Mouse (Mus musculus): ENCODE data around the gene Lrrn1.

The Lrrn1 gene

DNA sequence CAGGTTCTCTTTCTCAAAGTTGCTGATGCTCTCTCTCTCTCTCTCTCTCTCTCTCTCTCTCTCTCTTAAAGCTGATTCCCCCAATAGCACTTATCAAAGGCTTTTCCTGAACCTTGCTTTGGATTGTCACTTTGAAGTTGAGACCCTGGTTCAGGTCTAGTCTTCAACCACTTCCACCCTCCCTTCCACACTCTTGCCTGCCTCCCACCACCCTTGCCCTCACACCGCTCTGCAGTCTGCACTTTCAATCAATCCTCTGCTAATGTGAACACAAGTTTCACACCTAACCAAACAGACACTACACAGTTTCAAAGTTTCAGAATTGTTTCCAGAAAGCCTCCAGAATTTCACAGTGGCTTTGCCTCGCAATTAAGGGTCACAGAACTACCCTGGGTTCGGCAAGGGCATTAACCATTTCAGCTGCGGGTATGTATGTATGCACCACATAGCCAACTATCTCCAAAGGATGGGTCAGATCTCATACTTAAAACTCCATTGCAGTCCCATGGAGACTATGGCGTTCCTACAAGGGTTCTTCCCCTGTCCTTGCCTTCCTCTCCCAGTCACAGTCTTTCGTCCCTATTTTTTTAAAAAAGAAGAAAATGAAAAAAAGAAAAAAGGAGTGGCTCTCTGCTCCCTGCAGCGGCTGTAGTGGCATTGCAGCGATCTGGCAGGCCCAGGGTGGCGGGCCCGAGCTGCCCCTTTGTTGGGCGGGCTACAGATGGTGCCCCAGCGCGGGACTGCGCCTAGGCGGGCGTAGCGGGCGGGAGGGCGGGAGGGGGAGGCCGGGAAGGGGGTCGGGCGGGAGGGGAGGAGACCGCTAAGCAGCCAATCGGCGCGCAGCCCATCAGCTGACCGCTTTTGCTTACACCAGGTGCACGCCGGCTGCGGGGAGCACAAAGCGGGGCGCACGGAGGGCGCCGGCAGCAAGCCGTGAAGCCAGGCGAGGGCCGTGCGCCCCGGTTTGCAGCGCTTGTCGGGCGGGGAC lies at the start of gene Lrrn1:
Gene Lrrn1 (plus strand): TSS at position 892 of the 988 bp plus-strand sequence.
- peak; percentile 86 for ATAC-seq (ENCODE audit: low TSS enrichment)

DNA sequence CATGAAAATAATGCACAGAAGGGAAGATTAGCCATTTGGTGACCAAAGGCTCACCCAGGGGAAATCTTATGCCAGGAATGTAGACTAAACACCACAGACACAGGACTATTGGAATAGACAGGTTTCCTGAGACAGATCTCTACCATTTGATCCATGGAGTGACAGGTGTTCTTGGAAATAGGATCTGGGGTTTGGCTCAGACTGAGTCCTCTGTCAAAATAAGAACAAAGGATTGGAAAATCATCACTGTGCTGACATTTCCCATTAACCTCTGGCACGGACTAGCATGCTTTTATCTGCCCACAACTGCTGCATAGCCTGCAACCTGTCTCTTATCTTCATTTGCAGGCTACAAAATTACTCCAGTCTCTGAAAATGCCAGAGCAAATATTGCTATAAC lies 35.1 kb upstream of the Lrrn1 start:
- ATAC-seq (ENCODE audit: low TSS enrichment) = no peak

DNA sequence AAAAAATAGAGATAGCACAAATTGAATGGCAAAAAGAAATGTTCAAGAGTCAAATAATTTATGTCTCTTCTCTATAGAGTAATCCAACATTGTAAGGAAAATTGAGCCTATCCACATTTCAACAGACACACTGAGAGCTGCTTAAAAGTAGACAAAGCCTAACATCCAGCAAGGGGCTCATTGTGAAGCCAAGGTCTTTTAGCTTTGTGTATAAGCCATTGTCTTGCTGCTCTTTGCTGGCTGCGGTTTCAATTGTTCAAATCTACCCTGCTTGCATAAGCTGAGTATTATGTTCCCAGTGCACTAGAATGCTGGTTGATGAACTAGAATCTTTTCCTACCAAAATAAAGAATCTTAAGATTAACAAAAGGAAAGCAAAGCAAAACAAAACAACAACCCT lies 33.7 kb upstream of the Lrrn1 start:
- ATAC-seq (ENCODE audit: low TSS enrichment) = no peak

DNA sequence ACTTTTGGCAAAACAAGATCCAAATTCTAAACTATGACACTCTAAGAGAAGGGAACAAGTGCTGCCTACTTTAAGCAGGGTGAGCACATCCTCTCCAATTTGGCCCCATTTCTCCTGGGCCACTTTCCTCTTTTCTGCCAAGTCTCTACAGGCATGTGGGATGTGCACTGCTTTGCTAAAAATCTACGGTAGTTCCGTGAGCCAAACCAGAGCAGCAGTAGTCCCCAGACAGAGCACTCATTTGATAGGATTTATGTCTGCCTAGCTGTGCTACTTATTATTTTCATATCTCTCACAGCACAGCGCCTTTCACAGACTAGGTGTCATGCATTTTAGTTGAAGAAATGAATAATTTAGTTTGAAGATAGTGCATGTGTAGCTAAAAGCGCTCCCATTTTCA lies 15.9 kb upstream of the Lrrn1 start:
- peak; percentile 99 for ATAC-seq (ENCODE audit: low TSS enrichment)

DNA sequence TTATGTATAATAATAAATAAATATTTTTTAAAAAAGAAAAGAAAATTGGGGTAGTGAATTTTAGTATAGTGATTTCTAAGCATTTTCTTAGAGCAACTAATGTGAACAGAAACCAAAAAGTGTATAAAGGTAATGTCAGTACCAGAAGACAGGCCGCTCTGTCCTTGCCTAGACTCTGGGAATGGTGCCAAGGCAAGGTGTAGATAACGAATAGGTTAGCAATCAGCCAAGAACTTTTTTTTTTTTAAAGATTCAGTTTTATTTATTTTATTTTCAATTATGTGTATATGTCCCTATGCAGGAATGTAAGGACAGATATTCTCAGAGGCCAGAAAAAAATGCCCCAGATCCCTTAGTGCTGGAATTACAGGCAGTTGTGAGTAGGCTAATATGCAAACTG lies 5.6 kb upstream of the Lrrn1 start:
- no peak for ATAC-seq (ENCODE audit: low TSS enrichment)

DNA sequence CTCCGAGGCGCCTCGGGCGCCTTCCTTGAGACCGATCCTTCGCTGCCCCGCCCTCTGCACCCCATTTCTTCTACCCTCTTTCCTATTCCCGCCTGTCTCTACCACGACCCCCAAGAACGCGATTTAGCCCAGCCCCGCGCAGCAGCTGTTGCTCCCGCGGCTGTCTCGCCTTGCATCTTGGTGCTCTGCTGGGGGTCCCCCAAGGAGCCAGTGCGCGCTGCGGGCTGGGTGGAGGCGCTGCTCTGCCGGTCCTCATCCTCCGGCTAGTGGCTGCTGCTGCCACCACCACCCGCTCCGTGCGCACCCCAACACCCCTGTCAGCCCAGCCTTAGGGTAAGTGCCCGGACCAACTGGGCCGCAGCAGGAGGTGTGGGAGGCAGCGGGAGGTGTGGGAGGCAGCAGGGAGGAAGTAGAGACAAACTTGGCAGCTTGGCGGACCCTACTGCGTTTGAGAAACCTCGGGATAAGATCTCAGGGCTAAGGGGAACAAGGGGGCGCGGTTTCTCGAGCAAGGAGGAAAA lies 403 bp downstream of the Lrrn1 start:
- peak; percentile 86 for ATAC-seq (ENCODE audit: low TSS enrichment)

DNA sequence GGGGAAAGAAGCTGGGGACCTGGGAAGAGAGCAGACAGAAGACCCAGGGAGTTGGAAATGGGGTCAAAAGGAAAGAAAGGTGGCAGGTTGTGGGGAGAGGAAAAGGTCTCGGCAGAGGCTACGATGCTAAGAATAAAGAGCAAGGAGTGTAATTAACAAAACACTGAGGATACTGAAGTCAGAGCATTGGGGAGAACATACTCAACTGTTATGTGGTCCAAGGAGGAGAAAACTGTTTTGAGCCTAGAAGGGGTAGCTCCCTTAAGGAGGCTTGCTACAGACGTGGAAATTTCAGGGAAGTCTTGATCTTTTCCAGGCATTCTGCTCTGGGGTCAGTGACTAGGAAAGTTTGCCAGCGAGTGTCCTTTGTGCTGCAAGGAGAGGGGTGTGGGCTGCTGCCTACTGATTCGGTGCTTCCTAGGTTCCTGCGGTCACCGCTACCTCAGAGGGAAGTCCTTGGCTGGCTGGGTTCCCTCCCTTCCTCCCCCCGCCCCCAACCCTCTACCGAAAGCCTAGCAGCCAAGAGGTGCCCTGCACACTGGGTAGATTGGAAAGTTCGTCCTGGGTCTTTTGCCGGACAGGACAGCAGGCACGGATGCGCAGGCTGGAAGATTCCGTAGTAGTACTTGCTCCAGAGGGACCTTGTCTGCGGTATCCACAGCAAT lies 1.2 kb downstream of the Lrrn1 start:
- ATAC-seq (ENCODE audit: low TSS enrichment) = peak; percentile 10; the same call in 1 of the 2 replicates

DNA sequence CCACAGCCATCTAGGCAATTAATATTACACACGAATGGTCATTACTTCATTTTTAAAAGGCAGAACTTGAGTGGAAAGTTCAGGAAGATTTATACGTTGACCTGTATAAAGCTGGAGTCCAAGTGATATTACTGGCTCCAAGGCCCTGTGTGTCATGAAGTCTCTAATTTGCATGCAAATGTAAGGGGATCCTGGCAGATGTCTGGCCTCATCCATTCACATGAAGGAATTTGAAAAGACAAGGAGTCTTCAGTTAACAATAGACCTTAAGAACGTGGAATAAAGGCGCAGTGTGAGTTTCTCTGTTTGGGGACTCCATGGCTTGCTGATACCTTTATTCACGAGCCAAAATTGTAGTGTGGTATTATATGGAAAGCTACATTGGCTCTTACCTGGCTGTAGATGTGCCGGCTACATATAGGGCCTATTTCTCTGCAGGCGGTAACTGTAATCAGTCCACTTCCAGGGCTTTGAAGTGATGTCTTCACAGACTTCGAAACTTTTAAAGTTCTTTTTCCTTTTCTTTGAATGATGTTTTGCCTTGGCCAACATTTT lies 2.0 kb downstream of the Lrrn1 start:
- ATAC-seq (ENCODE audit: low TSS enrichment) = no peak

DNA sequence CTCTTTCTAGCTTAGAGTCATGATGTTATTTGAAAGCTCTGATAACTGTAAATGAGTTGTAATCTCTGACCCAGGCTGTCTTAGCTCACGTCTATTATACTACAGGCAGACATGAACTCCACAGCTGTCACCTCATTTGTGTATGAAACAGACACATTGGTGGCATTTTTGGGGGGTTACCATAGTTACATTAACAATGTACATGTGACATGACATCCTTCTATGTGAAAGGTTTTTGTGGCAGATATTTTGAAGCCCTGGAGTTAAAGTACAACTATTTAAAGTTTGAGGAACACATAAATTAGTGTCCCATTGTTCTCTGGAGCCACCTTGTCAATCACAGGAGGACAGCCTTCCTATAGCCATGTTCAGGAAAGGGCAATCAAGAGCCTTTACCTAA lies 5.0 kb downstream of the Lrrn1 start:
- ATAC-seq (ENCODE audit: low TSS enrichment) = no peak

DNA sequence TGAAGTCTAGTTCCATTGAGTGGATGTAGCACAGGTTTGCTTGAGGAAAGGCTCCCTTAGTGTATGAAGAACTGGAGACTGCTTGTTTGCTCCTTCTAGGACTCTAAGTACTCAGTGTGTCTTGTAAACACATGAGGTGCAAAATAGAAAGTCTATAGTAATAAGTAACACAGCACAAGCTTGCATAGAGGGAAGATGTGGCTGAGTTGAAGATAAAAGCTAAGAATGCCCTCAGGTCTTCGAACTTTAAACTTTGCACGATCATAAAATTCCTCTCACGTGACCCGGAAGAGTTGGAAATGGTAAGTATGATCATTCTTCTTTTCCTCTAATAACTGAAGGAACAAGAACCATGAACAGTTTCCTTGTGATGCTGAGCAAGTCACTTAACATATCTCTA lies 7.1 kb downstream of the Lrrn1 start:
- ATAC-seq (ENCODE audit: low TSS enrichment) = no peak

DNA sequence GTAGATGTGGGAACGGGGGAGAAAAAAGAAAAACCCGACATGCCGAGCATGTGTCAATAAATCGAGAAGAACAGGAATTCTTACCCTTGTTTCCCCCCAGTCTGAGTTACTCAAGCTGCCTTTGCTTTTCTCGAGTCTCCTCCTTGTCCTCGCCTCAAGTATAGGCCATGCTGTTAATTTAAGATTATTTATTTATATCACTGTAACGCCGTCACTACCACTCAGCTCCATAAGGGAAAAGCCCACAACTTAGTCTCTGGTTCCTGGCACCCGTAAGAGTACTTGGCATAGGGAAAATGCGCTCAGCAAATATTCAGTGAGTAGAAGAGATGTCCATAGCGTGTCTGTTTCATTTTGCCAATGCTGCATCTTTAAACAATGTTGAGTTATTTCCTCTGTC lies 11.7 kb downstream of the Lrrn1 start:
- ATAC-seq (ENCODE audit: low TSS enrichment) = peak; percentile 81

DNA sequence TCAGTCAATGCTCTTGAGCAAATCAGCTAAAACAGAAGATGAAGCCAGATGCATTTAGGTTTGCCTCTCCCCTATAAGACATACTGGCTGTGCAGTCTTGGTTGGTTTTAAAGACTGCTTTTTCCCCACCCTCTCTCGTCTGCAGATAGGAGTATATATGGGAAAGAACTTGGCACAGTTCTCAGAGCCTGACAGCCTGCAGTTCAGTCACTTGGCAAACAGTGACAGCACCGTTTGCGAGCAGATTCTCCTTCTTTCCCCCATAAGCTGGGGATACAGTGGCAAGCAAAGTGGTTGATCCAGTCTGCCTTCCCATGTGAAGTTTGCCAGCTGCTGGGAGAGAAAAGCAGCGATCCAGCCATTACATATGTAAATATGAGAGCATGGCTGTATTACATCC lies 12.3 kb downstream of the Lrrn1 start:
- ATAC-seq (ENCODE audit: low TSS enrichment) = peak; percentile 72

DNA sequence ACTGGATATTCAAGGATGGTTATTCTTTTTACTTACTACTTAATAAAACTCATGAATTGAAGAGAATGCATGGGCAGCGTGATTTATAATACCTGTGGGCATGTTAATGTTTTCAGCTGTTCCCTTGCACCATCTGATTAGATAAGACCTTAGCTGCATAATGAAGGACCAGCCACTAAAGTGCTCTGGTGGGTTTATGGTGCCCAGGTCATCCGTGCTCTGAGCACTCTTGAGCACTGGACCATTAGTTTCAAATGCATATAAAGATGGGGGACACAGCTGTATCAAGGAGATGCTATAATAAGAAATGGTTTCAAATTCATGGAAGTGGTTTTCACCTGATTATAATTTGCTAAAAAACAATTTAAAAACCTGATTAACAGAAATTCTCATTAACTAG lies 16.7 kb downstream of the Lrrn1 start:
- ATAC-seq (ENCODE audit: low TSS enrichment) = no peak

DNA sequence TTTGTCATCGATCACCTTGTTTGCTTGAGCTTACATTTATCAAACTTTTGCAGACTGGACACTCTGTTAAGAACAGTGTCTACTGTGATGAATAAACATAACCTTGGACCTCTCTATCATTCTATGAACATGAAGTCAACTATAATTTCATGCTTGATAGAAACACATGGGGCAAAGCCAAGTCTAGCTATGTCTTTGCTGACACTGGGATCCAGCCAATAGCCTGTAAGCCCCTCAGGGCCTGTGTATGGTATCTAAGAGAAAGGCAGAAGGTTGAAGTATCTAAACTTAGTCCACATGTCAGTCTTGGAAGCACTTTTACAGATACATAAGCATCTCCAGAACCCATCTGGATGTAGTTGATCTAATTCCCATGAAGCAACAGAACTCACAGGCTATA lies 22.9 kb downstream of the Lrrn1 start:
- ATAC-seq (ENCODE audit: low TSS enrichment) = no peak

DNA sequence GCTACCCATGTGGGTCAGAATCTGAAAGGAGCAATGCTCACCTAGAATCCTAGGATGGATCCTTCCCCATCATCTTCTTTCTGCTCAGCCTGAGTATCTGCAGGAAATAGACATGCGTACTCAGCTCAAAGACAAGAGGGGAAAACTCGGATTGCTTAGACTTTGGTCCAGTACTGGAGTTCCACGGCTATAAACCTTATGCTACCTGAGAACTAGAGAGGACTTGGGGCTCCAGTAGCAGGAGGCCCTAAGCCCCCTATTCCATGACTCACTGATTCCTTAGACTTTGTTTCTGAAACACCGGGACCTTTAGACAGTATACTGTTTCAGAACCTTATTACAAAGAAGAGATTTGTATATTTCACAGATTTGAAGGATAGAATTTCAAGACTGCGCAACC lies 25.8 kb downstream of the Lrrn1 start:
- no peak for ATAC-seq (ENCODE audit: low TSS enrichment)

DNA sequence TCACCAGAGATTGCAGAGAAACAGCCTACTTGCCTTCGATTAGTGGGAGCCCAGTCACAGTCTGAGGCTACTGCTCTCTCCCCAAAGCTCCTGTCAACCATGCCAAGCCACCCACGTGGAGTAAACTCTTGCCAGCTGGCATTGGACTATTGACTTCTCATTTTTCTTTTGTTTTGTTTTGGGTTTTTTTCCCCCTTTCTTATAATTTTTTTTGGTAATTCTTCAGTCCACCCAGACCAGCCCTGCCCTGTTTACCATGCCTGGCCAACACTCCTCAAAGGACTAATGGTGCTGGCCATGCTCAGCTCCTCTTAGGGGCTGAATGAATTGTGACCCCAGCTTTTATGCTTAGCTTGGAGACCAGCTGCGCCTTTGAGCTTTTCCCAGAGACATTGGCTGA lies 27.4 kb downstream of the Lrrn1 start:
- 0 out of 2 replicates have a peak, but pooled peaks have one; percentile 24 for ATAC-seq (ENCODE audit: low TSS enrichment)

DNA sequence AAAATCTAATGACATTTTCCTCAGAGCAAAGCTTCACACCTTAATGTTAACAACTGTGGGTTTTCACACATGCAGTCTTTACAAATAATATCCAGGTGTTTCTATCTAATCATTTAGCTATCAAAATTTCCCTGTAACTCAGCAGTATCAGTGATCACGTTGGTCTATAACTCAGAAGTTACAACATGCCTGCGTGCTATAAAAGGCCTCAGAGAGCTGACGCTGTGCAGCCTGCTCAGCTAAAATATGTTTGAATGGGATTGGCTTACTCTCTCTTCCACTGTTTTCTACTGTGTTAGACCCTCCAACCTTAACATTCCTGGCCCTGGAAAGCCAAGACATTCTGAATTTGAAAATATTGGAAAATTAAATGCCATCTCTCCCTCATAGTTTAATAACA lies 28.2 kb downstream of the Lrrn1 start:
- no peak for ATAC-seq (ENCODE audit: low TSS enrichment)

DNA sequence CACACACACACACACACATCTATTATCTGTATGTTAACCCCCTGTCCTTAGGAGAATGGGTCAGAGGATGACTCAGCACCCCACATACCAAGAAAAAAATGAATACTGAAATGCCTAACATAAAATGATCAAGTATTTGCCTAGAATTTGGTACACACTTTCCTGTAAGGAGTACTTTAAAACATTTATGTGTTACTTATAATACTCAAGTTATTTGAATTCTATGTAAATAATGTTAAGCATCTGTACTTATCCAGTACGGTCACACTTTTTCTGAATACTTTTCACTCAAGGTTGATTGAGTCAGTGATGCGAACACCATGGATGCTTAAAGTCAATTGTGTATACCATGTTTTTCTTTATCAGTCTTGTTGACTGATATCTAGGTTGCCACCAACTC lies 32.7 kb downstream of the Lrrn1 start:
- ATAC-seq (ENCODE audit: low TSS enrichment) = no peak

DNA sequence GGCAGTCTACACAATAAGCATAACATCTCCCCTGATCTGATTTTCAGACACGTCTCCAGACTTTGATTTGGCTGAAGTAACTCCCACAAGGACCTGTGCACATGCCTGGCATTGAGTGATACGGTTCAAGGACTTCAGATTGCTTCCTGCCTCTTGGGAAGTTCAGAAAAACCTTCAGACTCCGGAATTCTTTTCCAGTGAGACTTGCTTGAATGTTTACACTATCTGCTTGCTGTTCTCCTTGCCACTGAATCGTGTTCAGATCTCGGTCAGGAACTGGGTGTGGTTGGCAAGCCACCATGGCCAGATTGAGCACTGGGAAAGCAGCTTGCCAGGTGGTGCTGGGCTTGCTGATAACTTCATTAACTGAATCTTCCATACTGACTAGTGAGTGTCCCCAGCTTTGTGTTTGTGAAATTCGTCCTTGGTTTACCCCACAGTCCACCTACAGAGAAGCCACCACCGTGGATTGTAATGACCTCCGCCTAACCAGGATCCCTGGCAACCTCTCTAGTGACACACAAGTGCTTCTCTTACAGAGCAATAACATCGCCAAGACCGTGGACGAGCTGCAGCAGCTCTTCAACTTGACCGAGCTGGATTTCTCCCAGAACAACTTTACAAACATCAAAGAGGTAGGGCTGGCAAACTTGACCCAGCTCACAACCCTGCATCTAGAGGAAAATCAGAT lies 37.5 kb downstream of the Lrrn1 start:
- no peak for ATAC-seq (ENCODE audit: low TSS enrichment)

DNA sequence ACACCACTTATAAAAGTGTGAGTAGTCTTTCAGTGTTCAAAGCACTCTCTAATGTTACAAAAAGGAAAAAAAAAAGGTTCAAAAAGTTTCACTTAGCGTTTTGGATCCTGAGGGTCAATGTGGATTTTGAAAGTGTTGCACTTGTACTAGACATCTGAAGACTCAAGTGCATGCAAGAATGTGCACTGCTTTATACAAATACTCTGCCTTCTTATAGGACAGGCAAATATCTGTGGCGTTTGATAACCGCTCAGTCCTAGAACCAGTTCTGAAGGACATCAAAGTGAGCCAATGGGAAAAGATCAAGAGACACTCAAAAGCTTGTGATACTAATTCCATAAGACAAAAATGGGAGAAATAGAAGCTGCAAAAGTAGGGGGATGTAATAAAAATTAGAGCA lies 45.0 kb downstream of the Lrrn1 start:
- no peak for ATAC-seq (ENCODE audit: low TSS enrichment)

DNA sequence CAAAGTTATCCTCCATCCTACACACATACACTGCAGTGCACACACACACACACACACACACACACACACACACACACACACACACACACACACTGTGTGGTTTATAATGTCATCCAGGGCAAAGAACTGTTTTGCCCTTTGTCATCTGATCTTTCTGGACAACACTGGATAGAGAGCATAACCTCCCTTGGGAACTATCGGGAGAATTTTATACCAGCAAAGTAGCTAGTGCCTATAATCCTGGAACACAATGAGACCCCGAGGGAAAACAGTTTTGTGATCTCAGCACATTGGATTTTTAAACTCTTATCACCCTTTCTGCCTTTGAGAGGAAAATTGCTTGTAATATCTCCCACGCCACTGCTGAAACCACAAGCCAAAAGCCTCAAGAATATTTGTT lies 45.8 kb downstream of the Lrrn1 start:
- ATAC-seq (ENCODE audit: low TSS enrichment) = no peak

DNA sequence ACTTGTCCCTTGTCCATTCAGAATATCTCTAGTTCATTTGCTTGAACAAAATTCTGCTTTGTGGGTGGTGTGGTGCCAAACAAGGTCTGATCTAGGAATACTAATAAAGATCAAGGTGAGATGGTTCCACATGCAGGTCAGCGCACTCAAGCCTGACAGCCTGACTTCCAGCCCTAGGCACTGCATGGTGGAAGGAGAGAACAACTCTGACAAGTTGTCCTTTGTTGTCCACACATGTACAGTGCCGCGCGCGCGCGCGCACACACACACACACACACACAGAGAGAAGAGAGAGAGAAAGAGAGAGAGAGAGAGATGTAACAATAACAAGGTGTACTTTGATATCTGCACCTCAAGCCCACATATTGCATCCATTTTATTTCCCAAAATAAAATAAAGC lies 47.7 kb downstream of the Lrrn1 start:
- no peak for ATAC-seq (ENCODE audit: low TSS enrichment)
